Mouse (Mus musculus) kidney, postnatal 10 days (tissue): ENCODE data around the gene Olfr263.
"Not testable (repeated sequence)": the region's sequence is repeated elsewhere in the genome, so short reads cannot be mapped to it uniquely, and the experiment has no call there.

Experiments
- DNase-seq: peaks from one replicate; pipeline ENCODE4 v3.0.0; 2021; ENCODE audit warnings: mixed read lengths

Olfr263 gene

DNA sequence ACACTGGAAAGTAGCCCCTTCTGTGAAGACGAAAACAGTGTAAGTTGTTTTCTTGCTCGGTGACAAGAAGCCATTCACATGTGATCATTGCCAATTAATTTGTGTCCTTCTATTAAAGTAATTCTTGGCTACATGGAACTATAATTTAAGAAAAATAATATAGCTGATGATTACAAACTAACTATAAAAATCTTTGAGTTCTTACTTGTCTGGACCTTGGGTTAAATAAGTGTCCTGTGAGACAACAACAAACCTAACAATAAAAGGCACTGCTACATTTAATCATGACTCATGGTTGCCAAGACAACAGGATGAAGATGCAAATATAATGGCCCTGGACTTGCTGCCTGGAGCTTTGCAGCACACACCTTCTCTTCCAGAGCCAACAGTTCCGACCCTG lies at the start of gene Olfr263:
Olfr263 (plus strand) TSS at position 301 of the 400 bp plus-strand sequence.
- not testable (repeated sequence) for DNase-seq

- DNase-seq, result peak; percentile 18
Measured at GRCm38 (mm10) chr13:21082686-21083085, 46.8 kb upstream of the Olfr263 start.

- DNase-seq, result no peak
Measured at GRCm38 (mm10) chr13:21109759-21110158, 19.7 kb upstream of the Olfr263 start.

- no peak for DNase-seq
Measured at GRCm38 (mm10) chr13:21110441-21110840, 19.0 kb upstream of the Olfr263 start.

GRCm38 (mm10) chr13:21111183-21111582 lies 18.3 kb upstream of the Olfr263 start, which contains the start of gene Olfr1369-ps1:
Gene Olfr1369-ps1, plus strand, starts transcription at chr13:21111483.
- not testable (repeated sequence) for DNase-seq

- DNase-seq, result no peak
Measured at GRCm38 (mm10) chr13:21114121-21114520, 15.3 kb upstream of the Olfr263 start.

- DNase-seq, result peak; percentile 10
Measured at GRCm38 (mm10) chr13:21142421-21142820, 13.0 kb downstream of the Olfr263 start.

DNA sequence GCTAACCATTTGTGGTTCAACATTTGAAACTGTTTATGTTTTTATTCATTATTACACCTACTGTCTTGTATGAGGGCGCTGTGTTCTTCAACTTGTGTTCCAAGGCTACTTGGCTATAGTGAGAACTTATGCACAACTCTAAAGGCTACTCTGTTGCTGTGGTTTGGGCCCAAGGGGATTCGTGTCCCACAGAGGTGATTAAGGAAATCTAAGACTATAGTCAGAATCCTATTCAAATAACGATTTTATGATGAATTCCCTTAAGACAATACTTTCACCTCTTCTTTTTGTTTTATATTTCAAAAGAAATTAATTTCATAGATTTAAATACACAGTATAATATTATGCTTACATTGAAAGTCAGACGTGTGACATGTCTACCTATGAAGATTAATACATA lies 16.3 kb downstream of the Olfr263 start, which contains the start of gene Olfr1368:
Olfr1368 (minus strand) TSS at position 101 of the 400 bp plus-strand sequence.
- DNase-seq, result no peak

GRCm38 (mm10) chr13:21155888-21156287 lies 26.4 kb downstream of the Olfr263 start:
- DNase-seq, result no peak

DNA sequence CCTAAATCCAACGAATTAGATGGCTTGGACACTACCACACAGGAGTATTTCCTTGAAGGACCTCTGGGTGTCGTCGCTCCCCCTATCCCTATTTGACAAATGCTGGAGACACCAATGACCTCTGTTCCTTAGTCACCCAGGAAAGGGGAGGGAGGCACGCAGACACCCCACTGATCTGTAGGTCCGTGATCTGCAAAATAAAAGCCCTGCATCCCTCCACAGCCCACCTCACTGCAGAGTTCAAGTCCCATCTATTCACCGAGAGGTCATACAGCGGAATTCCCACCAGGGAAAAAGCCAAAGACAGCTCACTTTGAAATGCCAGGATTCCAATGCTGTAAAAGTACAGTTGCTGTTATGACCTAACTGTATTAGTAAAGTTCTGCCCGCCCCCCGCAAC lies 28.6 kb downstream of the Olfr263 start:
- DNase-seq, result no peak

DNA sequence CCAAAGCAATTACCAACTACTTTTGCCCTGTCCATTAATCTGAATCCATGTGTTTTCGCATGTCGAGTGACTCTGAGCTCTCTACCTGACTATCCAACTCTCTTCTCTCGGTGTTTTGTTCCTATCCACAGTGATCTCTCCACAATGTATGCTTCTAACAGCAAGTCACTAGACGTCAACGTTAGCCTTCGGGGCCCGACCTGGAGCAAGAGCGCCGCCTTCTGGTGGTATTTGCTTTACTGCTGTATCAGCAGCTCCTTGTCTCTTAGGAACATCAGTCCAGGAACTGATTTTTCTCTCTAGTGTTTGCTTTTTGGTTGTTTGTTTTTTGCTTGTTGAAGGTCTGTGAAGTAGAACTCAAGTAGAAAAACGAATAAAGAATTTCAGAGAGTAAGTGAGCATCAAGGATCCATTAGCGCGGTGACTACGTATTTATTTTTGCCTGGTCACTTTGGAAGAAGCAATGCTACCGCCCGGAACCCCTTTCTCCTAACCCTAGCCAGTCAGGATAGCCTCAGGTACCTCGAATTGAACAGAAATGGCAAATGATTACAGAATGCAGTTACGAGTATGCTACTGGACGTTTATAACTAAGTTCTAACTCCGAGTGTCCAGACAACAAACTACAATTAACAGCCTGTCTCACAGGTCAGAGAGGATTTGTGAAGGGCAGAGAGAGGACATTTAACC lies 29.5 kb downstream of the Olfr263 start:
- DNase-seq, result peak; percentile 94

DNA sequence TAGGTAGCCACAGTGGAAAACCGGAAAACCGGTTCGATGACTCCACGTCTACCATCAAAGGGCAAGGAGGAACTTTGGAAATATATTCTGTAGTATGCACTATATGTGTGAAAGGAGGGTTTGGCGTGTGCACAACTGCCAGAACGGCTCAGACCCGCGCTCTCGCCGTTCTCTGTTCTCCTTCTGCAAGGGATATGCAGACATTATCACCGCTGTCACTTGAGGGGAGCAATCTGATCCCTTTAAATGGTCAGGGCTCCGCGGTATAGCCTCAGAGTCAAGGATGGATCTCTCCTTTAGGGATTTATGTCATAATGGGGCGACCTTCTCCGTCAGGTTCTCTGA lies 30.0 kb downstream of the Olfr263 start:
- peak; percentile 35 for DNase-seq

- DNase-seq, result peak; percentile 13
Measured at GRCm38 (mm10) chr13:21160041-21160511, 30.6 kb downstream of the Olfr263 start.

DNA sequence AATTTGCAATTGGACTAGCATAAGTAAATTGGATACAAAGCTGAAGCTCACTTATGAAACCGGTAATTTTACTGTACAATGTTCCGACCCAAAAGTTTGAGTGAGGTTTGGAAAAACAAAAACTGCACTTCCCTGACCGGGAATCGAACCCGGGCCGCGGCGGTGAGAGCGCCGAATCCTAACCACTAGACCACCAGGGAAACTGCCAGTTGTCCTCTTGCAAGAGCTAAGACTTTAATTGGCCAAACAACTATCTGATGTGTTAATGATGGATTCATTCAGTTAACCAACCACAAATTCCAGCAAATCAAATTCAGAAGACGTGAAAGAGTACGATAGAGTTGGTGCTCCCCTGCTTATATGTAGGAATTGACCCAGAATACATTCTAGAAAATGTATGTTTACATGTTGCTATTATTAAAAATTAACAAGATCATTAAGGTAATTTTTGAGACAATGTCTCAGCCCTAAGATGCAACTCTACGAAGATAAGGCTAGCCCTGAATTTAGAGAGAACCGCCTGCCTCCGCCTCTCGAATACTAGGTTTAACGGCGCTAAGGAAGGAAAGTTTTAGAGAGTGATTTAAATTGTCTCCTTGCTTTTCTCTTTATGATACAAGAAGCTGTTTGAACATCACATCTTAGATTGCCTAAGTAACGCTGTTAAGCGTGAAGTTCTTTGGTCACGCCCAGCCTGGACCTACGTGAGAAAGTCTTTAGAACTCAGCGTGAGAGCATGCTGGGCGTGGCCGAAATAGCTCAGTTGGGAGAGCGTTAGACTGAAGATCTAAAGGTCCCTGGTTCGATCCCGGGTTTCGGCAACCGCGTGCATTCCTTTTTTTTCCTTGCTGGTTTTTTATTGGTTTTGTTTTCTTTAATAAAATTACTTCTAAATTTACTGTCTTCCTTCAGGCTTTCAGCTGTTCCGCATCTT lies 31.5 kb downstream of the Olfr263 start:
- DNase-seq, result peak; percentile 93

GRCm38 (mm10) chr13:21161591-21161990 lies 32.2 kb downstream of the Olfr263 start:
- no peak for DNase-seq

GRCm38 (mm10) chr13:21162591-21162990 lies 33.2 kb downstream of the Olfr263 start:
- DNase-seq, result no peak

GRCm38 (mm10) chr13:21166936-21167909 lies 37.8 kb downstream of the Olfr263 start:
- DNase-seq, result peak; percentile 82

GRCm38 (mm10) chr13:21167910-21168300 lies 38.5 kb downstream of the Olfr263 start:
- peak; percentile 31 for DNase-seq

DNA sequence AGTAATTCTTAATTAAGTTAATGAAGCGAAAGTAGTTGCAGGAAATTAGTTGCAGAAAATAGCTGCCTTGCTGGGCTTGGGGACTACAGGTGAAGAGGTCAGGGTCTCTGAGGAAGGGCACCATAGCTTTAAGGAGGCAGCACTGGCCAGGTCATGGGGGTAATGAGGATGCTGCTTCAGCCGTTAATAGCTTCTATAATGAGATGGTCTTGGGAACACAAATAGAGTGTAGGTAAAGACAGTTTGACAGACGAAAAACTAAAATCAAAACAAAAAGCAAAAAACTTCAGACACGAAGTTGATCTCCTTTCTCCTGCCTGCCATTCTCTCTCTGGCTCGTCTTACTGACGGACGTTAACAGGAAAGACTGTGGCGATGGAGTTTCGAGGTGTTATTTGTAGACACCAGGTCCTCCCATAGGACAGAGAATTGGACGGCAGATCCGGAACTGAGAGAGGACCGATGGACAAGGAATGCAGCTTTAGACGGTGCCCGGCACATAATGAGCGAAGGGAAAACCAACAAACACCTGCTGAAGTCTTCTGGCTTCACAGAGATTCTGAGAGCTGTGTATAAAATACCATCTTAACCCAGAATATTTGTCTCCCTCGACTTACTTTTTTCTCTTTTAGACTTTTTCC lies 39.1 kb downstream of the Olfr263 start:
- DNase-seq, result peak; percentile 37

GRCm38 (mm10) chr13:21169121-21169656 lies 39.8 kb downstream of the Olfr263 start:
- DNase-seq, result no peak

GRCm38 (mm10) chr13:21169657-21170430 lies 40.4 kb downstream of the Olfr263 start:
- DNase-seq, result peak; percentile 85
